Mouse (Mus musculus) heart, adult 2 months (tissue): ENCODE measurements around the gene Vps13d.

Experiments
- CTCF ChIP-seq: fragments of 200-600 bp; IDR thresholded peaks from 2 replicates; pipeline ENCODE4 v1.8.1; 2022; ENCODE audit warnings: antibody characterized with exemption, mild to moderate bottlenecking, moderate library complexity
- EP300 ChIP-seq: fragments of 200-500 bp; IDR thresholded peaks from 2 replicates; pipeline ENCODE4 v1.6.1; 2011; ENCODE audit warnings: low read depth, low read length, control low read depth; ENCODE audit not compliant: insufficient read depth
- POLR2A ChIP-seq: fragments of 200-500 bp; IDR thresholded peaks from 2 replicates; pipeline ENCODE4 v1.6.1; 2011; ENCODE audit warnings: mild to moderate bottlenecking, low read depth, low read length, control low read depth; ENCODE audit not compliant: insufficient read depth

- TF ChIP-seq POLR2A: no peak
- TF ChIP-seq CTCF: no peak
- TF ChIP-seq EP300: no peak
Observed at GRCm38 (mm10) chr4:144975505-144975904, 219.3 kb downstream of the Vps13d start.
